Mouse (Mus musculus) MEL-GATA-1-ER (cell line): ENCODE results near the gene Srxn1.

ENCODE experiments used
- DNase-seq: peaks from one replicate; pipeline ENCODE4 v3.0.0-alpha.2; 2012; ENCODE audit warnings: low read depth; ENCODE audit errors: extremely low read depth

The Srxn1 gene

DNA sequence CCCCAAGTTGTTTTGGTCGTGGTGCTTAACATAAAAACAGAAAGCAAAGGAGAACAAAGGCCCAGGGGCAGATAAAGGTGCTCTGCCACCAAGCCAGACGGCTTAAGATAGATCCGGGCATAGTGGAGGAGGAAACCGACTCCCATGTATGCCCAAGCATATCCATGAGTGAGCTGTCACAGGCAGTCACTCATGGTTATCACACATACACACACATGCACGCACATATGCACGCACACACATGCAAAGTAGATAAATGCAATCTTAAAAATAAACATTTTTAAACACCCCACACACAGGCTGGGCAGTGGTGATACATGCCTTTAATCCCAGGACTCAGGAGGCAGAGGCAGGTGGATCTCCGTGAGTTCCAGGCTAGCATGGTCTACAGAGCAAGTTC is 12.4 kb downstream of the Srxn1 start:
- DNase-seq: no peak

DNA sequence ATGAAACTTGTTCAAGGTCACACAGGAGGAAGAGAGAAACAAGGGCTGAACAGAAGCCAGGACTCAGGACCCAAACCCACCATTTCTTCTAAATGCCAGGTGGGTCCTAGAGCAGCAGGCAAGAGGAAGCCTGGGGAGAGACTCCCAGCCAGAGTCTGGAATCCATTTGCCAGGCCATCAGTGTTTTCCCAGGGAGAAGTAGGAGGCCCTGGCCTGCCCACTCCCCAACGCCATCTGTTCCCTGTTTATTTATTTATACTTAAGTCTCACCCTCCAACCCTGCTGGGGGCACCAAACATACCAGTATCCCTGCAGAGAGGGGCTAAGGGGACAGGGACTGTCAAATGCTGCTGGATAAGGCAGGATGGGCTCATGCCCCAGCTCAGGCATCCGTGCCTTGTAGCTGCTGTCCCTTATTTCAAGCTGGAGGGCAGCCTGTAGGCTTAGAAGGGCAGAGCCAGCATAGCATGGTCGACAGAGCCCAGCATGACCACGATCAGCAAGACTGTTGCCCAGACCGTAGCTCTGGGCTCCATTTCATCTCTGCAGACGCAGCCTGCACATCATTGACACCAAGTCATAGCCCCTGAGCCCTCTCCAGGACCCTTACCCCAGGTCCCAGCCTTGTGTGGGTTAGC is 14.0 kb downstream of the Srxn1 start:
- DNase-seq: no peak

DNA sequence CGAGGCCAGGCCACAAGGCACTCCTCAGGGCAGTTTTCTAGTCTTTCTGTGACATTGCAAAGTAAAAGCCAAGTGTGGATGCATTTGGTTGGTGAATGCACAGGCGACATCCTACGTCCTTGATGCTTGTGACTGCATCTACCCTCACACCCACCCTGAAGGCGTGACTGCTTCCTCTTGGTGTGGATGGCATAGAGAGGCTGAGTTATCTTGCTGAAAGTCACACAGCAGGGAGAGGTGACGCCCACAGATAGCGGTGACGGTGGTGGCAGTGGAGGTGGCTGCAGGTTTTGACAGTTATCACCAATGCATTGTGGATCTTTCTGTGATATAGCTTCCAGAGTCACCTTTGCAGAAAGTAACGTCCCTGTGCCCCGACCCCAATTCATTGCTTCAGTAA is 17.6 kb downstream of the Srxn1 start:
- DNase-seq: peak; percentile 84

DNA sequence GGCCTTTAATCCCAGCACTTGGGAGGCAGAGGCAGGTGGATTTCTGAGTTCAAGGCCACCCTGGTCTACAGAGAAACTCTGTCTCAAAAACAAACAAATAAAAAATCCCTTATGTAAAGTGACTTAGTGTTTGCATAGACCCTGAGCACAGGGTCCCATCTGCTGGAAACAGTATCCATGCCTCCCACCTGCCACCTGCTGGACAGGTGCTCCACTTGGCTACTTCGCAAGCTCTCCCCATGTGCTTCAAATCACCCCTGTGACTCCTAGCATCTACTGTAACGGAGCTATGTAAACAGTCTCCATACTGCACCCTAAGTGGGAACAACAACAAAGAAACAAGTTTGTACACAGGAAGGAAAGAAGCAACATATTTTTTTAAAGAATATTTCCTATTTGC is 23.3 kb downstream of the Srxn1 start:
- DNase-seq: no peak

DNA sequence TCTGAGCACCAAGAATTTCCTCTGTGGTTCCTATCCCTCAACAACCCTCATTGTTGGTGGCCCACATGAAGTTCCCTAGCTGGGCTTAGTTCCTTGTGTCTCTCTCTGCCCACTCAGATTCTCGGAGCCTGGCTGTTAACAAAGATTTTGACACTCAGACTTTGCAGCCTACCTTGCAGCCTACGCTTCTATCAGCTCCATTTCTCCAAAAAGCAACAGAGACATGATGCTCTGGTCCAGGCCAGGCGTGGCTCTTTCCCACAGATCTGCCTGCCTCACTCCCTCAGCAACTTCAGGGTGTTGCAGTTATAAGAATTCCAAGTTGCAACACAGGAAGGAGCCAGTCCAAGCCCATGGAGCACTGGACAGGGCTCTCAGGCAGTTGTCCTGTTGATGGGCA is 24.5 kb downstream of the Srxn1 start:
- no peak for DNase-seq

DNA sequence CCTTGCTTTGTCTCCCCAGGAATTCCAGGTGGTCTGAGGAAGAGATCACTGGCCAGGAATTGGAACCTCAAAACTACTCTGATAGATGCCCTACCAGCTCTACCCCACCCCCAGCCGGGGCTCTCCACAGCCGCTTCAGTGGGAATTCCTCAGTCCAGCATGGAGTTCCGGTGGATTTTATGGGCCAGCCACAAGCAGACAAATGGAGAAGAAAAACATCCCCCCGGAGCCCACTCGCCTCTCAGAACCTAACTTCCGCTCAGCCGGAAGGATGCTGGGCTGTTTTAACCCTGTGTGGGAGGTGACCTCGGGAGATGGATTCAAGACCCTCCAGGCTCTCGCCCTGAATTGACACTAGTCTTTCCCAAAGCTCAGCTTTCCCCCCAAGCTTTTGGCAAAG is 26.7 kb downstream of the Srxn1 start:
- no peak for DNase-seq

DNA sequence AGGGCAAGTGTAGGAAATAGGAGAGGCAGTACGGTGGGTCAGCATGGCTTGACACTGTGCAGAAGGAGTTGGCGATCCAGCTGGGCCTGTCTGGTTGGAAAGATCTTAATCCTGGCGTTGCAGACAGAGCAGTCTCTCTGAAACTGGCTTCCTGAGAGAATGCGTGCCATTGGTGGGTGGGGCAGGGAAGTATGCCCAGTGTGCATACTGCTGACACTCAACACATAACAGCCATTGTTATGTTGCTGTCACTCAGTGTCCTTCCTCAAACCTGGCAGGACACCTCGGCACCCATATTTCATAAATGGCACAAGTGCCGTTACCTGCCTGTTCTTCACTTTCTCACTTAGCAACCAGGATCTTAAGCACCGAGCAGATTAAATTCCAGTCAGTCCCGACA is 27.4 kb downstream of the Srxn1 start:
- no peak for DNase-seq

DNA sequence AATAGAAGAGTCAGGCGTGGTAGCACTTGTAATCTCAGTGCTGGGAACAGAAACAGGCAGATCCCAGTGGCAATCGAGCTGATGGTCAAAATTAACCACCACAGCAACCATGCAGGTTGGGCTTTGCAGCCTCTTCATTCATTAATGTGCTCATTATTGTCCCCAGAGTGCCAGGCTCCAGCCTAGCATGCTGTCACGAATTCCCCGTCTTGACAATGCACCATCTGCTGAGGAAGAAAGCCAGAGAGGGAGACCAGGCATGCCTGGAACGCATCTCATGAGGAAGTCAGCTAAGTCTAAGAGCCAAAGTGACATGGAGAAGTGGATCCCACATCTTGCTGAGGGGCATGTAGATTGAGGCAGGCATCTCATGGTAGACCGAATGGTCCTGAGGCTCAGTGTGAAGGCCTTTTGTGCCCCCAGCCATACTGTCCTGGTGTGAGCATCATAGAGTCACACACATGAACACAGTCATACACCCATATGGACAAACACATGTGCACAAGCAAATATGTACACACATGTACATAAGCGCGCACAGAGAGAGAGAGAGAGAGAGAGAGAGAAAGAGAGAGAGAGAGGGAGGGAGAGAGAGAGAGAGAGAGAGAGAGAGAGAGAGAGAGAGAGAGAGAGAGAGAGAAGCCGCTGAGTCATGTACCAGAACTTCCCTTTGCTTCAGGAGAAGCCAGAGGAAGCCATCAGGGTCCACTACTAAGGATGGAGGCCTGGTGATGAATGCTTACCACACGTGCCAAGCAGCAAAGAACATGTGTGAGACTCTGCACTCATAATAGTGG is 34.1 kb downstream of the Srxn1 start:
- DNase-seq: no peak

DNA sequence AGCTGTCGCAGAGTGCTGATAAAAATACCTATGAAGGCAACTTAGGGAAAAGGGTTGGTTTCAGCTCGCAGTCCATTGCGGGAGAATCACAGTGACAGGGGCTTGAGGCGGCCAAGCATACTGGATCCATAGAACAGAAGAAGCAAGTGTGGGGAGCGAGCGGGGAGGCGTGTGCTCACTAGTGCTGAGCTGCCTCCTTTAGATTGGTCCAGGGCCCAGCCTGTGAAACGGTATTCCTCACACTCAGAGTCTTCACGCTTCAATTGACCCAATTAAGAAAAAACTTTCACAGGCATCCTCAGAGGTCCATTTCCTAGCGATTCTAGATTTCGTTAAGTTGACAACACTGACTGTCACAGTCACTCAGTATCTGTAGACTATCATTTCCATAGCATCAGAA is 35.6 kb downstream of the Srxn1 start:
- DNase-seq: no peak

DNA sequence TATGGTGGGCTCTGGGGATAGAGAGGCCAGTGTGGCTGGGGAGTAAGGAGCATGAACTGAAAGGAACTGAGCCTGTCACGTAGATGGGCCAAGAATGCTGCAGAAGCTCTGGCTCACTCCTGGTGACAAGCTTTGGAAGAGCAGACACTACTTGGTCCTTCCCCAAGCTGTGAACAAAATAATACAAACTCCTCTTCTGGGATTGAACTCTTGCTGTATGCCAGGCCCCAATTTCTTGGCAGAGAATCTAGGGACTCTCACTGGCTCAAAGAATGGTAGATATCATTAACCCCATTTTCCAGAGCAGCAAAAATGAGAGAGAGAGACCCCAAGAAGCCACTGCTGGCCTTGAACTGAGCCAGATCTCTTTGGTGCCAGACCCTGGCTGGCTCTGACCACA is 36.2 kb downstream of the Srxn1 start:
- no peak for DNase-seq

DNA sequence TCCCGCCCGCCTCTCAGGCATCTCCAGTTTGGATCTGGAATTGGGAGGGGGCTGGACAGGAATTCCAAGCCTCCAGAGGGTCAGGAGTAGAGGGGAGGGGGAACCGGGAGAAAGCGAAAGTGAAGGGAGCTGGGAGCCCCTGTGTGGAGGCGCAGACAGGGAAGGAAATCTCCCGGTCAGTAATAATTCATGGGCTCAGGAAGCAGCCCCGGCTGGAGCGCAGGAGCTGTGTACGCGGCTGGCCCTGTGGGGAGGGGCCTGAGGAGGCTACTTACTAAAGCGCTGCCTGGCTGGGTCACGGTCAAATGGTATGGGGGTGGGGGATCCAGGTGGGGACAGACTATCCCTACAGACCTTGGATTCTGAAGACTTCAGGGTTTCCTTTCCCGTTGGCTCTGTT is 36.7 kb downstream of the Srxn1 start:
- no peak for DNase-seq

DNA sequence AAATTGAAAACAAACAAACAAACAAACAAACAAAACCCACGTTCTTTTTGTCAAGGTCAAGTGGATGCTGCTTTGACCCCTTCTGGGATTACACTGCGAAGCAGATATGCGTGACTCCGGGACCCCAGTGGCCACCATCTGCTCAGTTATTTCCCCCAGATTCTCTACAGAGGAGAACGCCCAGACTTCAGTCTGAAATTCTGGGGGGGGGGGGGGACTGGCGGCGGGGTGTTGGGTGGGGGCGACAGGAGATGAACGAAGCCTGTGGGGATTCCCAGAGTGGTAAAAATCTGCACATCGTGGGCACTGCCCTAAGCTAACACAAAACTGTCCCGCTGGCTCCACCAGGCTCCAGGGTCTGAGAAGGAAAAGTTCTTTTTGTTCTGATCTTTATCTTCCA is 37.3 kb downstream of the Srxn1 start:
- DNase-seq: no peak

DNA sequence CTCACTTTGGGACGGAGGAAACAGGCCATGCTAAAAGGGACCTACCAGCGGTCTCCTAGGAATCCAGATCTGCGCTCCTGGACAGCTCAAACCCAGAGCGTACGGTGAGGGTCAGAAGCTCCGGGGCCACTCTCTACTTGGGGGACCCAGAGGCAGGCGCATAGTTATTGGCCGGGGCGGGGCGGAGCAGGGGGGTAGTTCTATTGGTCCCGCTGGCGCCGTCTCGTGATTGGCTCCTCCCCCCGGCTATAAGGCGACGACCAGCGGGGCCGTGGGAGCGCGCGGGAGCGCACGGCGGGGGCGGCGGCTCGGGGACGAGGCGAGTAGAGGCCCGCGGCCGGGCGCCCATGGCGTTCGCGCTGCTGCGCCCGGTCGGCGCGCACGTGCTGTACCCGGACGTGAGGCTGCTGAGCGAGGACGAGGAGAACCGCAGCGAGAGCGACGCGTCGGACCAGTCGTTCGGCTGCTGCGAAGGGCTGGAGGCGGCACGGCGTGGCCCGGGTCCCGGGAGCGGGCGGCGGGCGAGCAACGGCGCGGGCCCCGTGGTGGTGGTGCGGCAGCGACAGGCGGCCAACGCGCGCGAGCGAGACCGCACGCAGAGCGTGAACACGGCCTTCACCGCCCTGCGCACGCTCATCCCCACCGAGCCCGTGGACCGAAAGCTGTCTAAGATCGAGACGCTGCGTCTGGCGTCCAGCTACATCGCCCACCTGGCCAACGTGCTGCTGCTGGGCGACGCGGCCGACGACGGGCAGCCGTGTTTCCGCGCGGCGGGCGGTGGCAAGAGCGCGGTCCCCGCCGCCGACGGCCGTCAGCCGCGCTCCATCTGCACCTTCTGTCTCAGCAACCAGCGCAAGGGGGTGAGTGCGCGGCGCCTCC is 38.2 kb downstream of the Srxn1 start, which contains the start of gene Tcf15:
TSS of gene Tcf15 (plus strand) at position 283 of the 879 bp plus-strand sequence.
- no peak for DNase-seq

DNA sequence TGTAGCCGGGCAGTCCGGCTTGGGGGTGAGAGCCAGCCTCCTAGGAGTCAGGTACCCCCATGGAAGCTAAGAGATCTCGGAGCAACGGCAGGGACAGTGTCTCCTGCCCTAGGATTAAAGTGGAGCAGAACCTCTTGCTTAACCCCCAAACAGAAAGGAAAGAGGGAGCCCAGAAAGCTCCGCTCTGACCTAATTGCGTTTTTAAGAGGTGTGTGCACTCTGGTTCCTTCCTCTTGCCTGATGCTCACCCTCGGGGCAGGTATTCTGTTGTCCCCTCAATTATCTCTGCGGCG is 38.8 kb downstream of the Srxn1 start:
- DNase-seq: no peak

DNA sequence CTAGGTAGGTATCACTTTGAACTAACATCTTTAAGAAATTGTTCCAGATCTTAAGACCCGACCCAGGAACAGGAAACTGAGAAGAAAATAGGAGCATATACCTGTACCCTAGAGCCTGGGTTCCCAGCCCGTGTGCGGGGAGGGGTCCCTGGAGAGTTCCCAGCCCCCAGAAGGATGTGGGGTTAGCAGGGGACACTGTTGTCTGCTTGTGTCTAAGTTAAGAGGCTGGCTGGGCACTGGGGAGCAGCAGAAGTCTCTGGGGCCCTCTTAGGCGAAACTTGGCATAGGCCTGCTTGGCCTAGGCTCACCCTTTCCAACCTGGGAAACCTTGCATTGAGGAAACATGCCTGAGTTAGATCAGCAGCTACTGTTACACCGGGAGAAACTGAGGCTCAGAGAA is 39.2 kb downstream of the Srxn1 start:
- no peak for DNase-seq

DNA sequence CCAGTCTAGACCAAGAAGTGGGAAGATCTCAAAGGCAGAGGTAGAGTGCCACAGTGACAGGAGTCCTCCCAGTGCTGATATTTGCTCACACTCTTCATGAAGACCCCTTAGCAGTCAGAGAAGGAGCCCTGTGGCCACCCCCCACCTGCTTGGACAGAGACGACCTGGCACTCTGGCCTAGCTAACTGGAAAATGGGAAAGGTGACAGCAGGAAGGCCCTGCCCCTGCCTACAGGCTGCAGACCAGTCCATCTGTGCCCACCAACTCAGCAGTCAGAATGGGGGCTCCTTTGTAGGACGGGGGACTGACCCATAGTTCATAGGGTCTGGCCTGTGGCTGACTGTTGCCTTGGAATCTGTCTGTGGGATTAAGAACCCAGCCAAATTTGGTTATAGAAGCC is 40.4 kb downstream of the Srxn1 start:
- no peak for DNase-seq

DNA sequence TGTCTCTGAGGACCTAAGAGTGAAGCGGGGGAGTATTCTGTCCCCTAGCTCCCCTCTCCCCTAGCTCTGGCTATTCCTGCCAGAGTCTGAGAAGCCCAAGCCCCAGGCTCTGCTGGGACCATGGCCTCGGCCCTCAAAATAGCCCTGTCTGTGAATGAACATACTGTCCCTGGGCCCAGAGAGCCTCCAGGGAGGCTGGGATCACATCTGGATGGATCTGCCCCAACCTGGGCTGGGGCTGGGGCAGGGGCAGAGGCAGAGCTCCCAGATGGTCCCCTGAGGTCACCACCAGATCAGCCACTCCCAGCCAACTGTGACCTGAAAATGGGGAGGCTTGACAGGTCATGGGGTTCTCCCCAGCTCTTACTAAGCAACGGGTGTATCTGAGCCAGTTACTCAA is 41.8 kb downstream of the Srxn1 start:
- no peak for DNase-seq

DNA sequence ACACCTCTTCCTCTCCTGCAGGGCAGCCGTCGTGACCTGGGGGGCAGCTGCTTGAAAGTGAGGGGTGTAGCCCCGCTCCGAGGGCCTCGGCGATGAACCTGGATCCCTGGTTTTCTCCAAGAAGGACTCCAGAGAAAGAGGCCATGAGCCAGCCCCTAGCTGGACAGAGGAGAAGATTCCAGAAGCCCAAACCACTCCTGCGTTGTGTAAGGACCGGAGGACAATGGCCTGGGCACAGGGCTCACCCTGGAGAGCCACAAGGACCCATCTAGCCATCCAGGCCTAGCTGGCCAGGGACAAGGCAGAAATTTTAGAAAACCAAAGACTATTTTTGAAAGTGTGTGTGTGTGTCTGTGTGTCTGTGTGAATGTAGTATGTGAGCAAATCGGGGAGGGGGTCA is 43.4 kb downstream of the Srxn1 start:
- no peak for DNase-seq

DNA sequence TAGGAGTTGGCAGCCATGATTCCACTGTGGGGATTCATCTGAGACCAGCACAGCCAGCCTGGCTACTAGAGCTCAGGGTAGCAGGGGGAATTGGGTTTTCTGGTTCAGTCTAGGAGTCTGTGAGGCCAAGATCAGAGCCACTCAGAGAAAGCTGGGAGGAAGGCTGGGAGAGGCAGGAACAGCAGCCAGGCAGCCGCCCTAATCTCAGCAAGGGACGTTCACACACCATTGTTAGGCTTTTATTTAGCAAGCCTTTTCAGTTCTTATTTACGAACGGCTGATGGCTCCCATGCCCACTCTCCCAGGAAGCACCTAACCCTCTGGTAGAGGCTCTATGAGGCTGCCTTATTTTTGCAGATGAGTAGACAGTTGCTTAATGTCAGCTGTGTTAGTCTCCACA is 44.6 kb downstream of the Srxn1 start:
- DNase-seq: no peak

DNA sequence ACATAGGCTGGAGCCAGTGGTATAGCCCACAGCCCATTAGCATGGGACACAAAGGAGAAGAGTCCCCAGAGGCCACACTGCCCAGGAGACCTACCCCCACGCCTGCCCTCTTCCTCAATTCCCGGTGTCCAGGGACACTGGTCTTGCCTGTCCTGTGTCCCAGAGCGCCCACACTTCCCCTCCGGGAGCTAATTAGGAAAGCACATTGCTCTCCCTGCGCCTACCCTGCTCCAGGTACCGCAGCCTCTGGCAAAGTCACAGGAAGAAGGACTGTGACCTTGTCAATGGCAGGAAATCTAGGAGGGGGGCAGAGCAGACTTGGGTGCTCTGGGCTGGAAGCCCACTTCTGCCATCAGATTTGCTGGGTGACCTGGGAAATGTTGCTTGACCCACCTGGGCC is 45.1 kb downstream of the Srxn1 start:
- no peak for DNase-seq

DNA sequence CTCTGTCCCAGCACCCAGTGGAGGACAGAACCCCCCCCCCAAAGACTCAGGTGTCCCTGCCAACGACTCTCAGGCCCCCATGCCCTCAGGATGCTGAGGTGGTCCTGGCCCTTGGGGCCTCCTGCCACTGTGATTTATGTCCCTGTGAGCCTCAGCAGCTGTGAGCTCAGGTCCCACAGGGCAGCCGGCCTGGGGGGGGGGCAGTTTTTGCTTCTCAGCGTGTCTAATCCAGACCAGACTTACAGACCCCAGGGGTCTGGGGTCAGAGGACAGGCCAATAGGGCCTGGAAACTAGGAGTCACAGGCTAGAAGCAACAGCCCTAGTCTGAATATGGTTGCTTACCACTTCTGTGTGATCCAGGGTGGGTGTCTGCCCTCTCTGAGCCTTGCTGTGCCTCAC is 48.0 kb downstream of the Srxn1 start:
- DNase-seq: no peak

DNA sequence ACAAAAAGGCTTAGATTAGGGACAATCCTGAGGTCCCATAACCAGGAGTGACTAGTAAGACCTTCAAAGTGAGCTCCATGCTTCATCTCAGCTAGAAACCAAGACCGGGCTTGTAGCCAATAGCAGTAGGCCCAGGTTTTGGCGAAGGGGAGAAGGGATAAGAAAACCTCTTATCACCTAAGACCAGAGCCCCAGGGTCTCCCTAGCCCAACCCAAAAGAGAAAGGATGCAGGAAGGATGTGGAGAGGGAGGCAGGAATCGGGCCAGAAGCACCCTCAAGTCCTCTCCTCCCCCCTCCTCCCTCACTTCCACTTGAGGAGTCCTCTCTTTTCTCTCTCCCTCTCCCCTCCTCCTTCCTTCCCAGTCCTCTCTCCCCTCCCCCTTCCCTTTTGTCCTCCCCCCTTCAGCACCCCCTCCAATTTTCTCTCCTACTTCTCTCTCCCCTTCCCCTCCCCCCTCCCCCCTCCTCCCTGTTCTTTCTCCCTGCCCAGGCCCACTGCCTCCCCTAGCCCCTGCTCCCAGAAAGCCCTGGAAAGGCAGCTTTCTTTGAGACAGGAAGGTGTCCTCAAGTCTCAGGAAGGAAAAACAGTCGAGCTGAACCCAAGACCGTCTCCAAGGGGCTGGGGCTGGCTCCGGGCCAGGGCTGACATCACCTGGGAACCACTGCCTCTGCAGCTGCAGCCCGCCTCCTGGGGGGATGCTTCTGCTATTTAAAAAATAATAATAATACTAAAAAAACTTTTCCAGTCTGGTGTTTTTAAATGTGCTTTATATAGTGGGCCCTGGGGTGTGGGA is 50.3 kb downstream of the Srxn1 start:
- DNase-seq: peak; percentile 78
